Mouse (Mus musculus): ENCODE measurements around the gene Fanci. TPM values are rescaled to one million over a fixed set of nuclear protein-coding genes. Genes with fewer than 3 reads are reported as not detected.

The Fanci gene
- polyA plus RNA-seq, 1 experiment from 2014 or later, result 7.1 TPM

DNA sequence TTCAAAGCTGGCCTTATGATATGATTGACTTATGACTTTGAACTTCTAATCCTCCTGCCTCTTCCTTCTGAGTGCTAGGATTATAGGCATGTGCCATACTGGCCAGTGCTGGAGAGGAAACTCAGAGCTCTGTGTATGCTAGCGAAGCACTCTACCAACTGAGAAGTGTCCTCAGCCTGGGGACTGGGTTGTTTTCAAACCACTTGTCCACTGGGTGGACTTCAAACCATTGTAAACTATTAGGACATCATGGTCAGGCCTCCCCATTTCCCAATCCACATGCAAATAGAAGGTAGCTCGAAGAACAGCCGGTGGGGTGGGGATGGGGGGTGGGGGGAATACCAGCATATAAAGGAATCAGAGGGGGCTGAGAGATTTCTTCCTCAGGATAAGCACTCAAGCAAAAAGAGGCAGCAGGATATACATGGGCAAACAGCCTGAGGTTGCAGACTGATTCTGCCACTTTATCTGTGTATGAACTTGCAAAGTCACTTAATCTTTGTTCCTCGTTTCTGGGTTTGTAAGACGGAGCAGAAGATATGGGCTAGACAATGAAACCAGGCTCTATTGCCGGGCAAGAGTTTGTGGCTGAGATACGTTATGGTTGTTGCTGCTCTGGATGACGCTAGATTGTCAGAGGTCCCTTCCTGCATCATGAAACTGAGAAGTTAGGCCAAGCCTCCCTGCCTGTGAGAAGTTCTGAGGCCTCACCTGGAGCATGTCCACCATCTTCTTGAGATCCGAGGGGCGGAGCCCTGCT lies 15.0 kb upstream of the Fanci start:
- no peaks in the 10 kb centered on the region for H3K4me1 ChIP-seq (ENCODE audit: control insufficient read depth, insufficient read depth, low read length)
- H3K4me2 ChIP-seq (ENCODE audit: low read depth, low read length), result no peak overlapping the region
- no peaks in the 10 kb centered on the region for H3K36me3 ChIP-seq (ENCODE audit: control insufficient read depth, insufficient read depth, low read length)
- no peak overlapping the region for H3K9ac ChIP-seq (ENCODE audit: low read depth, low read length)
- no peak overlapping the region for H3K27ac ChIP-seq (ENCODE audit: low read length)
- no peaks in the 10 kb centered on the region for H3K9me3 ChIP-seq (ENCODE audit: control insufficient read depth, low read length)
- no peaks in the 10 kb centered on the region for H3K27me3 ChIP-seq (replicated peaks; ENCODE audit: control insufficient read depth, insufficient read depth, low read length)
- 83% methylated on average over 10 of the region's 10 CpGs for WGBS
- H3K4me3 ChIP-seq (ENCODE audit: low read length), result no peak overlapping the region
- ATAC-seq, result no peak

DNA sequence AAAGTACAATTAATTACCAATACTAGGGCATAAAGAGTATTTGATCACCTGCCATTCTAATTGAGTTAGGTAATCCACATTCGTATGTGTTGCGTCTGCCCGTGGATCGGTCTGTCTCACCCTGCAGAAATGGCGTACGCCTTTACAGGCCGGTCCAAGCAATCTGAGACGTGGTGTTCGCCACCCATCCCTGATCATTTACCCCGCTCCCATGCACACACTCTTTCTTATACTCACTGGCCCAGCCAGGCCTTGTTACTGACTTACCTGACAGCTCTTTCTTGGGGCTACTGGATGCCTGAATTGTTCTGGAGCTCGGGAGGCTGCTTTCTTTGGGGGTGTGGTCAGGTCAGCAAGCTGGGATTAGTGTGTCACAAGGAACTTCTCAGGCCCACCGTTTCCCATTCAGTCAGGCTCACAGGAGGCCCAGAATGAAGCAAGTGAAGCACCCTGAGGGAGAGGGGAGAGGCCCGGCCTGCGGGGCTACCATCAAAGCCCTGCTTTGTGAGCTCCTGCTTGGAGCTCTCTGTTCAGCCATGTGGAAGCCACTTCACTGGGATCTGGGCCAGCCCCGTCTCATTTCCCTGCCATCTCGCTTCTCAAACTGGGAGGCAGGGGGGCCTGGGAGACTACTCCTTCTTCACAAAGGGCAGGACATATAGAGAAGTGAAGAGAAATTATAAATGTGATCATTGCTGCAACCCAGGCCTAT lies 5.2 kb upstream of the Fanci start, which contains the start of gene Rlbp1:
TSS of gene Rlbp1 (minus strand) at position 627 of the 712 bp plus-strand sequence.
- no peak within 1 kb of the TSS for H3K27ac ChIP-seq (ENCODE audit: low read length)
- H3K4me2 ChIP-seq (ENCODE audit: low read depth, low read length), result no peak within 1 kb of the TSS
- H3K9me3 ChIP-seq (ENCODE audit: control insufficient read depth, low read length), result no peaks in the 10 kb centered on the region
- H3K27me3 ChIP-seq (replicated peaks; ENCODE audit: control insufficient read depth, insufficient read depth, low read length), result no peaks in the 10 kb centered on the region
- H3K4me1 ChIP-seq (ENCODE audit: control insufficient read depth, insufficient read depth, low read length), result no peaks in the 10 kb centered on the region
- H3K9ac ChIP-seq (ENCODE audit: low read depth, low read length), result no peak within 1 kb of the TSS
- 72% methylated on average over 16 of the region's 16 CpGs for WGBS
- ATAC-seq, result no peak
- no peaks in the 10 kb centered on the region for H3K36me3 ChIP-seq (ENCODE audit: control insufficient read depth, insufficient read depth, low read length)
- no peak within 1 kb of the TSS for H3K4me3 ChIP-seq (ENCODE audit: low read length)

DNA sequence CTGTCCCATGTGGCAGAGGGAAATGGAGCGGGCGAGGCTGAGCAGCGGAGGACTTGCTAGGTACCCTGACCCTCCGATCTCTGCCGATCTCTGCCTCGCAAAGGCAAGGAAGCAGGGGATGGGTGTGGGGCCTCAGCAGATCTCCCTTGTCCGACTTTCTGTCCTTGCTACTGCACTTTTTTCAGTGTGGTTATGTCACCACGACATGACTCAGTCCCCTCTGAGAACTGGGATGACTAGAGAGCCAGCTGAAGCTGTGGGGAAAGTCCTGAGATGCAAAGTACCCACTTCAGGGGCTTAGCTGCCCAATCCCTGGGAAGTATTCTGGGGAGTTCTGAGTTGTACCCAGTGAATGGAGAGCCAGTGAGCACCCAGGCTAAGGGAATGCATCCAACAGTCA lies 4.6 kb upstream of the Fanci start:
- no peak for ATAC-seq
- Histone ChIP-seq H3K27ac (ENCODE audit: low read length) (no peak overlapping the region), H3K4me1 (ENCODE audit: control insufficient read depth, insufficient read depth, low read length) (no peaks in the 10 kb centered on the region), H3K9ac (ENCODE audit: low read depth, low read length) (no peak overlapping the region), H3K4me3 (ENCODE audit: low read length) (no peak overlapping the region), H3K36me3 (ENCODE audit: control insufficient read depth, insufficient read depth, low read length) (no peaks in the 10 kb centered on the region), H3K4me2 (ENCODE audit: low read depth, low read length) (no peak overlapping the region), H3K9me3 (ENCODE audit: control insufficient read depth, low read length) (no peaks in the 10 kb centered on the region), H3K27me3 (replicated peaks; ENCODE audit: control insufficient read depth, insufficient read depth, low read length) (no peaks in the 10 kb centered on the region)
- WGBS, result 69% methylated on average over 8 of the region's 8 CpGs

DNA sequence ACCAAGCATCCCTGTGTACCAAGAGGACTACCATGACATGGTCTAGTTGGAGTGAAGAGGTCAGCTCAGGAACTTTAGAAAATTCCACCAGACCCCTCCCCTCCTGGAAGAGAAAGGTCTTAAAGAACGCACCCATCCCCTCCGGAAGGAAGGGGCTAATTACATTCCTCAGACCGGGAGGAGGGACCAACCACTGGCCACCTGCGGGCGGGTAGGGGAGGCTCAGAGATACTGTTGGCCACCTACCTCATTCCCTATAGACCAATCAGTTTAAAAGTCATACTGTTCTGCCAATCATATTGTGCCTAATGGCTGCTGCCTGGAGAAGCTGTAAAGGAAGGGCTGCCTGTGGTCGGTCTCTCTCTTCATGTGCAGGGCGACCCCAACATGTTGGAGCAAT lies 3.7 kb upstream of the Fanci start:
- no peak overlapping the region for H3K27ac ChIP-seq (ENCODE audit: low read length)
- H3K9ac ChIP-seq (ENCODE audit: low read depth, low read length), result no peak overlapping the region
- H3K9me3 ChIP-seq (ENCODE audit: control insufficient read depth, low read length), result no peaks in the 10 kb centered on the region
- ATAC-seq, result no peak
- H3K4me1 ChIP-seq (ENCODE audit: control insufficient read depth, insufficient read depth, low read length), result peaks cover 3% of the 10 kb centered on the region; the same call in 1 of the 2 replicates
- H3K27me3 ChIP-seq (replicated peaks; ENCODE audit: control insufficient read depth, insufficient read depth, low read length), result no peaks in the 10 kb centered on the region
- WGBS, result 42% methylated on average over 7 of the region's 7 CpGs
- H3K4me2 ChIP-seq (ENCODE audit: low read depth, low read length), result no peak overlapping the region
- no peak overlapping the region for H3K4me3 ChIP-seq (ENCODE audit: low read length)
- no peaks in the 10 kb centered on the region for H3K36me3 ChIP-seq (ENCODE audit: control insufficient read depth, insufficient read depth, low read length)

DNA sequence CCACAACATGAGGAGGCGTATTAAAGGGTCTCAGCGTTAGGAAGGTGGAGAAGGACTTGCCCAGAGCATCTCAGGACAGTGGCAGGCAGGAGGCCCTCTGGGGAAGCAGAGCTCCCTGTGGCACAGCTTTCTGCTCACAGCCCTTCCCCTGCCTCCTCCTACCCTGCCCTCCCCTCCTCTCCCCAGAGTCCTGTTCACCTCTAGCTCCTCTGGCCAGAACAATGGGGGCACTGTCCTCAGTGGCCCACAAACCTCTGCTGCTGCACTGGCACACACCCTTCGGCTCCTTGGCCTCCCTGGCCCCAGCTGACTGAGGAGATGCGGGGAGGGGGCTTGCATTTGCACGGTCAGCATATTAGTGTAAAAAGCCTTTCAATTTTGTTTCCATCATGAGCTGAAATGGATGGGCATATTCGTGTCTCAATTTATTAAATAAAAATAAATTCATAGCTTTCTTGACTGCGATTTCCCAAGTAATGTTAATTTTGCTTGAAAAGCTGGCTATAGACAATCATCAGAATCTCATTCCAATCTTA lies 3.0 kb upstream of the Fanci start:
- WGBS, result 73% methylated on average over 7 of the region's 7 CpGs
- Histone ChIP-seq H3K4me2 (ENCODE audit: low read depth, low read length) (no peak overlapping the region), H3K27ac (ENCODE audit: low read length) (no peak overlapping the region), H3K4me1 (ENCODE audit: control insufficient read depth, insufficient read depth, low read length) (peaks cover 3% of the 10 kb centered on the region; the same call in 1 of the 2 replicates), H3K36me3 (ENCODE audit: control insufficient read depth, insufficient read depth, low read length) (no peaks in the 10 kb centered on the region), H3K27me3 (replicated peaks; ENCODE audit: control insufficient read depth, insufficient read depth, low read length) (no peaks in the 10 kb centered on the region), H3K9ac (ENCODE audit: low read depth, low read length) (no peak overlapping the region), H3K9me3 (ENCODE audit: control insufficient read depth, low read length) (no peaks in the 10 kb centered on the region), H3K4me3 (ENCODE audit: low read length) (no peak overlapping the region)
- no peak for ATAC-seq

DNA sequence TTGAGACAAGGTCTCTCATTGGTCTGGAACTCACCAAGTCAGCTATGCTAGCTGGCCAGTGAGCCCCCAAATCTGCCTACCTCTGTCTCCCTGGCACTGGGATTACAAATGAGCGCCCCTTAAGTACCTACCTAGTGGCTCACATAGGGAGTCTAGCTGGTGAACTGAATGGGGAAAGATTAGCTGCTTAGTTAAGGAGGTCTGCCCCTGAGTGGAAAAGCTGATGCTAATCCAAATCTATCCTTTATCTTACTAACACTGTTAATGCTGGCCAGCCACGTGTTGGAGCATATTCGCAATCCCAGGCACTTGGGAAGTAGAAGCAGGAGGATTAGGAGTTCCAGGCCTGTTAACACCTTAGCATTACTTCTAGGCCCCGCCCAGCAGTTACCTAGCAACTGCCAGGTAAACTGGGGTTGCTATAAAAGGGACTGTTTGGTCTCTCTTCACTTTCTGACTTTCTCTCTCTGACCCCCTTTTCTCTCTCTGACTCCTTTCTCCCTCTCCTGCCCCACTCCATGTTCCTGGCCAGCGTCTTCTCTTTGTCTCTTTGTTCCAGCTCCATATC lies 1.5 kb upstream of the Fanci start:
- no peak for ATAC-seq
- H3K4me3 ChIP-seq (ENCODE audit: low read length), result no peak overlapping the region
- 63% methylated on average over 5 of the region's 5 CpGs for WGBS

DNA sequence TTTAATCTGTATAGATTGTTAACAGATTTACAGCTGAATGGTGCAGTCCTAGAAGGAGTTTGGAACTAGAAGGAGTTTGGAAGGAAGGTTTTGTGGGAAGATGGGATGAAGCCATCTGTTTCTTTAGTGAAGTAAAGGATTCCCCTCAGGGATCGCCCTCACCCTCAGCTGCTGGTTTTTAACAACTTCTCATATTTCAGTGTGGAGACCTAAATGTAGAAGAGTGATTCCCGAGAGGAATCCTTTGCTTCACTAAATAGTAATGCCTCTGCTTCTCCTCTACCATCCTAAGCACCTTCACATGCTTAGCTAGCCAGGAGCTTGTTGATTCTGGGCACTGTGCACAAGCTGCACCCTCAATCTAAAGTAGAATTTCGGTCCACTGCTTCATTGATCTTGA lies 258 bp upstream of the Fanci start:
- Histone ChIP-seq H3K9ac (ENCODE audit: low read depth, low read length) (peak overlapping the region; percentile 72), H3K4me1 (ENCODE audit: control insufficient read depth, insufficient read depth, low read length) (peaks cover 3% of the 10 kb centered on the region; the same call in 1 of the 2 replicates), H3K4me2 (ENCODE audit: low read depth, low read length) (peak overlapping the region; percentile 86), H3K4me3 (ENCODE audit: low read length) (peak overlapping the region; percentile 63), H3K27me3 (replicated peaks; ENCODE audit: control insufficient read depth, insufficient read depth, low read length) (no peaks in the 10 kb centered on the region), H3K36me3 (ENCODE audit: control insufficient read depth, insufficient read depth, low read length) (no peaks in the 10 kb centered on the region), H3K9me3 (ENCODE audit: control insufficient read depth, low read length) (no peaks in the 10 kb centered on the region), H3K27ac (ENCODE audit: low read length) (peak overlapping the region; percentile 66)
- ATAC-seq, result no peak; the same call in 1 of the 2 replicates
- WGBS, result 0% methylated on average over 3 of the region's 3 CpGs

More for the DNA sequence above, 1.5 kb upstream of the Fanci start:
- H3K4me1 ChIP-seq (ENCODE audit: control insufficient read depth, insufficient read depth, low read length), result peaks cover 3% of the 10 kb centered on the region; the same call in 1 of the 2 replicates
- H3K36me3 ChIP-seq (ENCODE audit: control insufficient read depth, insufficient read depth, low read length), result no peaks in the 10 kb centered on the region
- H3K27ac ChIP-seq (ENCODE audit: low read length), result no peak overlapping the region
- no peak overlapping the region for H3K4me2 ChIP-seq (ENCODE audit: low read depth, low read length)
- no peaks in the 10 kb centered on the region for H3K27me3 ChIP-seq (replicated peaks; ENCODE audit: control insufficient read depth, insufficient read depth, low read length)
- no peak overlapping the region for H3K9ac ChIP-seq (ENCODE audit: low read depth, low read length)
- no peaks in the 10 kb centered on the region for H3K9me3 ChIP-seq (ENCODE audit: control insufficient read depth, low read length)

DNA sequence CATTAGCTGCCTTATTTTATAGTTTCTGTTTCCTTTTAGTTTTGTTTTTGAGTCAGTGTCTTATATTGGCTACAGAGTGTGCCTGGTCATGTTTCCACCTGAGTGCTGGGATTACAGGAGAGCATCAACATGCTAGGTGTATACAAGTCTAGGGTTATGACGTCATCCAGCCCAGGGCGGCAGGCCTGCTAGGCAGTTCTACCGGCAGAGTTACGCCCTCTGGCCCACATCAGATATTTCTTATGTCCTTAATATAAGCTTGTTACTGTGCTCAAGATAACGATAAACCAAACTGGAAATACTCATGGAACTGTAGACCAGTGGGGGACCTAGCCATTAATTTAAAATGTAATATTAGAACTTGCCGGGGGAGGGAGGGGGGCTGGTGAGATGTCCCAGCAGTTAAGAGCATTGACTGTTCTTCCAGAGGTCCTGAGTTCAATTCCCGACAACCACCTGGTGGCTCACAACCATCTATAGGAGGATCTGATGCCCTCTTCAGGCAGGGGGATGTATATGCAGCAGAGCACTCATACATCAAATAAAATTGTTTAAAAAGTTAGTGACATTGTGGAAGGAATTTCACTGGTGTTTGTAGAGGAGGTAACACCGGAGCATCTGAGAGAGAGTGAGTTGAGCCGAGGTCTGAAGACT lies 1.3 kb downstream of the Fanci start:
- peak overlapping the region; percentile 63 for H3K4me3 ChIP-seq (ENCODE audit: low read length)
- H3K9me3 ChIP-seq (ENCODE audit: control insufficient read depth, low read length), result no peaks in the 10 kb centered on the region
- H3K36me3 ChIP-seq (ENCODE audit: control insufficient read depth, insufficient read depth, low read length), result no peaks in the 10 kb centered on the region
- H3K9ac ChIP-seq (ENCODE audit: low read depth, low read length), result peak overlapping the region; percentile 72; the same call in 1 of the 2 replicates
- 43% methylated on average over 9 of the region's 9 CpGs for WGBS
- no peak overlapping the region for H3K27ac ChIP-seq (ENCODE audit: low read length)
- peak; percentile 41; the same call in 1 of the 2 replicates for ATAC-seq
- H3K4me2 ChIP-seq (ENCODE audit: low read depth, low read length), result peak overlapping the region; percentile 86
- H3K27me3 ChIP-seq (replicated peaks; ENCODE audit: control insufficient read depth, insufficient read depth, low read length), result no peaks in the 10 kb centered on the region
- H3K4me1 ChIP-seq (ENCODE audit: control insufficient read depth, insufficient read depth, low read length), result peaks cover 5% of the 10 kb centered on the region; the same call in 1 of the 2 replicates

DNA sequence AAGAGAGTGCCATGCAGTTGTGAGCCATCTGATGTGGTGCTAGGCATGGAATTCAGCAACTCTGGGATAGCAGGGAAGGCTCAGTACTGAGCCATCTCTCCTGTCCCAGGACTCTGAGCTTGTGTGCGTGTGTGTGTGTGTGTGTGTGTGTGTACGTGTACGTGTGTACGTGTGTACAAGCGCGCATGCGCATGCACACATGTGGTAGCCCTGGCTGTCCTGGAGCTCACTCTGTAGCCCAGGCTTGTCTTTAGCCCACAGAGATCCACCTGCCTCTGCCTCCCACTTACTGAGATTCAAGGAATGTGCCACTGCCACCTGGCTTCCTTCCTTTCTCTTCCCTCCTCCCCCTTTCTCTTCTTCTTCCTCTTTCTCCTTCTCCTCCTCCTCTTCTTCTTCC lies 2.2 kb downstream of the Fanci start:
- no peak overlapping the region for H3K9ac ChIP-seq (ENCODE audit: low read depth, low read length)
- no peak overlapping the region for H3K4me3 ChIP-seq (ENCODE audit: low read length)
- no peaks in the 10 kb centered on the region for H3K27me3 ChIP-seq (replicated peaks; ENCODE audit: control insufficient read depth, insufficient read depth, low read length)
- no peak overlapping the region for H3K4me2 ChIP-seq (ENCODE audit: low read depth, low read length)
- H3K36me3 ChIP-seq (ENCODE audit: control insufficient read depth, insufficient read depth, low read length), result no peaks in the 10 kb centered on the region
- no peaks in the 10 kb centered on the region for H3K9me3 ChIP-seq (ENCODE audit: control insufficient read depth, low read length)
- no peak for ATAC-seq
- H3K4me1 ChIP-seq (ENCODE audit: control insufficient read depth, insufficient read depth, low read length), result peaks cover 12% of the 10 kb centered on the region
- WGBS, result 96% methylated on average over 7 of the region's 7 CpGs
- H3K27ac ChIP-seq (ENCODE audit: low read length), result no peak overlapping the region
